Mouse (Mus musculus) lung, postnatal 0 days (tissue): ENCODE data around the gene Zfp607a.

ENCODE experiments used
- CTCF ChIP-seq: IDR thresholded peaks from 2 replicates; pipeline ENCODE4 v1.5.1; 2016; ENCODE audit warnings: antibody characterized with exemption, mild to moderate bottlenecking
- EP300 ChIP-seq: IDR thresholded peaks from 2 replicates; pipeline ENCODE4 v1.6.1; 2016; ENCODE audit warnings: antibody characterized with exemption, mild to moderate bottlenecking, control low read depth

- TF ChIP-seq CTCF = peak; percentile 13; the same call in 1 of the 2 replicates
- TF ChIP-seq EP300 = no peak
These were observed 18.7 kb upstream of the Zfp607a start, which contains the start of gene Zfp59 for GRCm38 (mm10) chr7:27838323-27839249.
